Mouse (Mus musculus) megakaryocyte, embryonic 14.5 days (primary cell): ENCODE measurements around the gene Olfr693. TPM values are rescaled to one million over a fixed set of nuclear protein-coding genes. Genes with fewer than 3 reads are reported as not detected.
"Not testable (repeated sequence)": the region's sequence is repeated elsewhere in the genome, so short reads cannot be mapped to it uniquely, and the experiment has no call there.

Source experiments
- H3K27me3 ChIP-seq: replicated peaks from 2 replicates; pipeline ENCODE3; 2012; ENCODE audit warnings: inconsistent platforms
- H3K36me3 ChIP-seq: replicated peaks from 2 replicates; pipeline ENCODE3; 2012; ENCODE audit warnings: low read length, inconsistent platforms, mixed read lengths
- H3K4me1 ChIP-seq: 2 replicates; pipeline ENCODE4 v1.6.1; 2012; ENCODE audit warnings: inconsistent platforms
- H3K4me3 ChIP-seq: replicated peaks from 2 replicates; pipeline ENCODE3; 2012; ENCODE audit warnings: moderate library complexity, mild to moderate bottlenecking, inconsistent platforms
- H3K9me3 ChIP-seq: 2 replicates; pipeline ENCODE4 v1.6.1; 2012; ENCODE audit warnings: inconsistent platforms
- FLI1 ChIP-seq: IDR thresholded peaks from 2 replicates; pipeline ENCODE4 v1.6.1; 2012; ENCODE audit warnings: low read length, inconsistent platforms, mixed read lengths
- GATA1 ChIP-seq: IDR thresholded peaks from 3 replicates; pipeline ENCODE4 v1.6.1; 2012; ENCODE audit warnings: mixed read lengths, low read length, inconsistent platforms, borderline replicate concordance
- polyA plus RNA-seq: library from polyadenylated mRNA; stranded (reverse); fragments of >175 nt; gene quantifications from 2 replicates; pipeline ENCODE4 v1.2.3, GENCODE M21; 2012; ENCODE audit warnings: low replicate concordance; ENCODE audit not compliant: insufficient read depth

Gene Olfr693
- not detected in 2 replicates for polyA plus RNA-seq

GRCm38 (mm10) chr7:106680484-106680883, at the start of gene Olfr693:
Gene Olfr693 (minus strand): TSS chr7:106680584.
- Histone ChIP-seq H3K4me1 (no peaks in the 10 kb centered on the region), H3K36me3 (no peaks in the 10 kb centered on the region), H3K4me3 (no peak within 1 kb of the TSS), H3K27me3 (no peaks in the 10 kb centered on the region), H3K9me3 (no peaks in the 10 kb centered on the region)
- TF ChIP-seq FLI1 (no peak), GATA1 (no peak)

- H3K4me1 ChIP-seq, H3K4me3 ChIP-seq, H3K27me3 ChIP-seq, H3K9me3 ChIP-seq, H3K36me3 ChIP-seq: not testable (repeated sequence)
These were observed 45.3 kb upstream of the Olfr693 start for GRCm38 (mm10) chr7:106725654-106726053.

GRCm38 (mm10) chr7:106716296-106716695, 35.9 kb upstream of the Olfr693 start, which contains the start of gene Olfr695:
Gene Olfr695 (minus strand): TSS chr7:106716396.
- no peaks in the 10 kb centered on the region for H3K9me3 ChIP-seq
- H3K4me3 ChIP-seq: no peak within 1 kb of the TSS
- H3K36me3 ChIP-seq: no peaks in the 10 kb centered on the region
- peaks cover 6% of the 10 kb centered on the region for H3K4me1 ChIP-seq
- TF ChIP-seq GATA1 (no peak), FLI1 (no peak)
- no peaks in the 10 kb centered on the region for H3K27me3 ChIP-seq

GRCm38 (mm10) chr7:106711463-106711862, 31.1 kb upstream of the Olfr693 start:
- Histone ChIP-seq H3K4me3 (no peak overlapping the region), H3K9me3 (no peaks in the 10 kb centered on the region), H3K27me3 (no peaks in the 10 kb centered on the region), H3K4me1 (peaks cover 6% of the 10 kb centered on the region), H3K36me3 (no peaks in the 10 kb centered on the region)
- TF ChIP-seq FLI1: no peak

GRCm38 (mm10) chr7:106707705-106708104, 27.3 kb upstream of the Olfr693 start:
- H3K9me3 ChIP-seq, H3K4me3 ChIP-seq, H3K27me3 ChIP-seq, H3K4me1 ChIP-seq, H3K36me3 ChIP-seq: not testable (repeated sequence)

- TF ChIP-seq FLI1 (no peak), GATA1 (no peak)
- H3K4me3 ChIP-seq: no peak overlapping the region
These were observed 16.5 kb upstream of the Olfr693 start for GRCm38 (mm10) chr7:106696891-106697290.

GRCm38 (mm10) chr7:106692976-106693375, 12.6 kb upstream of the Olfr693 start:
- no peaks in the 10 kb centered on the region for H3K27me3 ChIP-seq
- no peak for TF ChIP-seq GATA1
- no peak for TF ChIP-seq FLI1
- no peaks in the 10 kb centered on the region for H3K9me3 ChIP-seq
- H3K36me3 ChIP-seq: no peaks in the 10 kb centered on the region
- H3K4me1 ChIP-seq: peaks cover 5% of the 10 kb centered on the region; the same call in 1 of the 2 replicates
- no peak overlapping the region for H3K4me3 ChIP-seq

More at GRCm38 (mm10) chr7:106696891-106697290, 16.5 kb upstream of the Olfr693 start:
- H3K27me3 ChIP-seq: no peaks in the 10 kb centered on the region
- no peaks in the 10 kb centered on the region for H3K4me1 ChIP-seq
- H3K9me3 ChIP-seq: no peaks in the 10 kb centered on the region
- no peaks in the 10 kb centered on the region for H3K36me3 ChIP-seq

GRCm38 (mm10) chr7:106691714-106692113, 11.3 kb upstream of the Olfr693 start, which contains the start of gene Olfr694:
Gene Olfr694 (minus strand): TSS chr7:106691814.
- no peaks in the 10 kb centered on the region for H3K27me3 ChIP-seq
- no peak within 1 kb of the TSS for H3K4me3 ChIP-seq
- H3K9me3 ChIP-seq: no peaks in the 10 kb centered on the region
- TF ChIP-seq FLI1 (no peak), GATA1 (no peak)
- no peaks in the 10 kb centered on the region for H3K36me3 ChIP-seq
- H3K4me1 ChIP-seq: peaks cover 5% of the 10 kb centered on the region; the same call in 1 of the 2 replicates

- H3K36me3 ChIP-seq: no peaks in the 10 kb centered on the region
- TF ChIP-seq GATA1: no peak
- no peak for TF ChIP-seq FLI1
- H3K4me1 ChIP-seq: no peaks in the 10 kb centered on the region
- no peak overlapping the region for H3K4me3 ChIP-seq
- H3K9me3 ChIP-seq: no peaks in the 10 kb centered on the region
- no peaks in the 10 kb centered on the region for H3K27me3 ChIP-seq
These were observed 5.0 kb upstream of the Olfr693 start for GRCm38 (mm10) chr7:106685382-106685781.

GRCm38 (mm10) chr7:106652344-106652652, 28.1 kb downstream of the Olfr693 start:
- Histone ChIP-seq H3K4me3 (no peak overlapping the region), H3K4me1 (peaks cover 41% of the 10 kb centered on the region), H3K27me3 (no peaks in the 10 kb centered on the region), H3K36me3 (no peaks in the 10 kb centered on the region), H3K9me3 (no peaks in the 10 kb centered on the region; the same call in 1 of the 2 replicates)
- TF ChIP-seq GATA1 (no peak), FLI1 (no peak)

GRCm38 (mm10) chr7:106651555-106652343, 28.6 kb downstream of the Olfr693 start:
- TF ChIP-seq GATA1: no peak
- TF ChIP-seq FLI1: no peak
- Histone ChIP-seq H3K9me3 (no peaks in the 10 kb centered on the region; the same call in 1 of the 2 replicates), H3K4me1 (peaks cover 43% of the 10 kb centered on the region), H3K27me3 (no peaks in the 10 kb centered on the region), H3K4me3 (no peak overlapping the region), H3K36me3 (no peaks in the 10 kb centered on the region)
